Mouse (Mus musculus) monocyte, adult 5-6 weeks (primary cell): ENCODE results near the gene Tns3. TPM values are rescaled to one million over a fixed set of nuclear protein-coding genes. Genes with fewer than 3 reads are reported as not detected.

Source experiments
- ATAC-seq: fragments of 153-309, 156-312 bp; replicated peaks from 2 replicates; pipeline ENCODE4 v1.8.0; 2017; ENCODE audit warnings: mild to moderate bottlenecking; ENCODE audit not compliant: low TSS enrichment, insufficient number of reproducible peaks, severe bottlenecking, poor library complexity, low FRiP score
- total RNA-seq: library from RNA; stranded (forward); fragments of 200-1000, 200-491, 200-594 nt; gene quantifications from 3 replicates; pipeline ENCODE4 v1.2.3, GENCODE M21; 2017

Gene Tns3
- 6.3 to 8.1 TPM (median 6.5 TPM) in 3 replicates for total RNA-seq

- ATAC-seq, result no peak
Measured at GRCm38 (mm10) chr11:8664393-8664743, at the start of gene Tns3. Gene Tns3 (minus strand): TSS chr11:8664535.

- ATAC-seq, result no peak
Measured at GRCm38 (mm10) chr11:8706246-8707041, 42.1 kb upstream of the Tns3 start.

GRCm38 (mm10) chr11:8705156-8705555 lies 40.8 kb upstream of the Tns3 start:
- ATAC-seq, result no peak

DNA sequence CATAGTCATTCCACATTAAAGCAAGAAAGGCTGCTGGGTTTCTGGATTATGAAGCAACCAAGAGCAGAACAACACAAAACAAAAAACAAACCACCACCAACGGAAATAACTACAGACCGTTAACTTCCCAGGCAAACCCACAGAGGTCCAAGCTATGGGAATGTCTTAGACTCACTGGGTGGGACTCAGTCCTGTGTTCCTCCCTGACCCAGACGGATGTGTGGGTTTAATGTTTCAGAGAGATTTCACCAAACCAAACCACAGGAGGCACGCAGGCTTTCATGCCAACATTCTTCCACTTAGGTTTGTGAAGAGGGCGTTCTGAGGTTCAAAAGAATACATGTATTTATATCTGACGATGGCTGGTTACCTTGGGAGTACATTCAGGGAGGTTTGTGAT lies 39.5 kb upstream of the Tns3 start:
- ATAC-seq, result no peak

DNA sequence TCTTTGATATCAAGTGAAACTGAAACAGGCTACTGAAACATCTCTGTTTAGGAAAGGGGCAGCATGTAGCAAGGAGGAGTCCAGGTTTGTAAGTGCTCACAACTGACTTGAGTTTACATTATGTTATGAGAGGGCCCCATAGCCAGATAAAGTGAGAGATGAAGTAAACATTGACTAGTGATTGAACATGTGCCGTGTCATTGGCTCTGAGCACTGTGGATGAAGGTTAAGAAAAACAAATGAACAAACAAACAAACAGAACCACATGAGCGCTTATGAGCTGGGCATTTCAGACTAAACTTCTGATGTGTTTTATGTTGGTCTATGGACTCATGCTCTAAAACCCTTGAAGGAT lies 38.2 kb upstream of the Tns3 start:
- no peak for ATAC-seq

GRCm38 (mm10) chr11:8701845-8702531 lies 37.7 kb upstream of the Tns3 start:
- ATAC-seq, result peak; percentile 58

- ATAC-seq, result no peak
Measured at GRCm38 (mm10) chr11:8701400-8701799, 37.1 kb upstream of the Tns3 start.

GRCm38 (mm10) chr11:8700641-8701221 lies 36.4 kb upstream of the Tns3 start:
- peak; percentile 62 for ATAC-seq

- ATAC-seq, result no peak
Measured at GRCm38 (mm10) chr11:8699777-8700176, 35.4 kb upstream of the Tns3 start.

DNA sequence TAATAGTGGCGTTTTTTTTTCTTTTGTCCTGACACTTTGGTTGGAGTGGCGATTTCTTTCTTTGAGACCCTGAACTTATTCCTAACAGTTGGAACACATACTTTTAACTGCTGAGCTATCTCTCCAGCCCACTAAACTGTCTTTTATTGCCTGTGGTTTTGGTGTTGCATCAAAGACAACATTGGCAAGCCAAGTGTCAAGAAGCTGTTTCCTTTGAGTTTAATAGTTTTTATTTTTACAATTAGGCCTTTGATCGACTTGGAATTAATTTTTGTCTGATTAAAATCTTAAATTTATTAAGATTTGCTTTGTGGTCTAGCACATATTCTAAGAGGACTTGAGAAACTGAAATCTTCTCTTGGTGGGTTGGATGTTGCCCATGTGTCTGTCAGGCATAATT lies 33.3 kb upstream of the Tns3 start:
- ATAC-seq, result no peak

GRCm38 (mm10) chr11:8694096-8694495 lies 29.8 kb upstream of the Tns3 start:
- no peak for ATAC-seq

GRCm38 (mm10) chr11:8692536-8693471 lies 28.5 kb upstream of the Tns3 start:
- ATAC-seq, result no peak

GRCm38 (mm10) chr11:8692162-8692535 lies 27.8 kb upstream of the Tns3 start:
- no peak for ATAC-seq

- no peak for ATAC-seq
Measured at GRCm38 (mm10) chr11:8691605-8692004, 27.3 kb upstream of the Tns3 start.

GRCm38 (mm10) chr11:8690633-8691032 lies 26.3 kb upstream of the Tns3 start:
- no peak for ATAC-seq

- ATAC-seq, result peak; percentile 10; the same call in 1 of the 2 replicates
Measured at GRCm38 (mm10) chr11:8689515-8689914, 25.2 kb upstream of the Tns3 start.

DNA sequence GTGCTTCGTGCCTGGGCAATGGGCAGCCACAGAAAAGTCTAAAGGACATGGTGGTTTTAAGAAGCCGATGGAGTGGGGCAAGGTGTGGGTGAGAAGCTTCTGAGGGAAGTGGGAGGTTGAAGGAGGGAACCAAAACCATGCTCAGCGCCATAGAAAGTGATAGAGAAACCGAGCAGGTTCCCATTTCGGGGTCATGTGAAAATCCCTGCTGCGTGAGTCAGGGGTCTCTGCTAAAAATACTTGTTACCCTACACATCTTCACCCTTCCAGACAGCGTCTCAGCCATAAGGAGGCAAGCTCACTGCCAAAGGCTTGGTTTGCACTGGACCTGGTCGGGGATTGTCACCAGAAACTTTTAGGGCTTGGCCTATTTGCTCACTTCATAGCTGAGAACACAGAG lies 24.6 kb upstream of the Tns3 start:
- ATAC-seq, result peak; percentile 70

- no peak for ATAC-seq
Measured at GRCm38 (mm10) chr11:8686501-8686900, 22.2 kb upstream of the Tns3 start.

- ATAC-seq, result no peak
Measured at GRCm38 (mm10) chr11:8686061-8686460, 21.7 kb upstream of the Tns3 start.
